Mouse (Mus musculus) erythroblast, embryonic 14.5 days (primary cell): ENCODE results near the gene Zfhx3.

ENCODE experiments used
- GATA1 ChIP-seq: IDR thresholded peaks from 2 replicates; pipeline ENCODE4 v1.6.1; 2012; ENCODE audit warnings: low read length, inconsistent platforms, mixed read lengths
- TAL1 ChIP-seq: IDR thresholded peaks from 3 replicates; pipeline ENCODE4 v1.6.1; 2012; ENCODE audit warnings: low read length, inconsistent platforms, mixed read lengths

DNA sequence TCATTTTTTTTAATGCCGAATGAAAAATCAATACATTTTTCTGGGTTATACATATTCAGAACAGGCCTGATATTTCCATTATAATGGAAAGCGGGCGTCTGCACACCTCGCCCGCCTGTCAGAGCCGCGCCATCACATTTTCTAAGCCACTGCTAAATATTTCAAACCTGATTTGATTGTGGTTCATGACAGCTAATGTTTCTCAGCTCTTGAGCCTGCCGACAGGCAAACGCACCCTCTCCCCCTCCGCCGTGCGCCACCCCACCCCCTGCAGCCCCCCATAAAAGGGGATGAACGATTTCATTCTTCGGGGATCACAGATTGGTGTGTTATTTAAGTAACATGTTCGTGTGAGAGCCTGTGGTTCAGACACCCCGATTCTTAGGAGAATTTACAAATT, 966.1 kb downstream of the Zfhx3 start:
- TF ChIP-seq TAL1 (no peak), GATA1 (no peak)
